Mouse (Mus musculus): ENCODE measurements around the gene Tstd1. TPM values are rescaled to one million over a fixed set of nuclear protein-coding genes. Genes with fewer than 3 reads are reported as not detected.

Tstd1 gene
- total RNA-seq, 2 experiments from 2014 or later = 3.9 to 7.1 TPM

DNA sequence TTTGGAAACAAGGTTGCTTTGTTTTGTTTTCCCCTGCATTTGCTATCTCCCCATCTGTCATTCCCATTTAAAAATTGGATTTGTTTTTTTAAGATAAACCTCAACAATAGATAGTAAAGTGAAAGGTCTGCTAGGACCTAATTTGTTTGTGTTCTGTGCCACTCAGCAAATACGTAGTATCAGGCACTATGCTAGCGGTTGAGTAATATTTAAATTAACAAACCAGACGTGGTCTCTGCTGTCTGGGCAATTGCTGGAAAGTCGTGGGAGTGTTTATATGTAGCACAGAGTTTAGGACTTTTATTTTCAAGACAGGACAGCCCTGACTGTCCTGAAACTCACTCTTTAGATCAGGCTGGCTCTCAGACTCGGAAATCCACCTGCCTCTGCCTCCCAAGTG is 33.9 kb downstream of the Tstd1 start:
- no peak for DNase-seq (ENCODE audit: low spot score in 2 of 2)

DNA sequence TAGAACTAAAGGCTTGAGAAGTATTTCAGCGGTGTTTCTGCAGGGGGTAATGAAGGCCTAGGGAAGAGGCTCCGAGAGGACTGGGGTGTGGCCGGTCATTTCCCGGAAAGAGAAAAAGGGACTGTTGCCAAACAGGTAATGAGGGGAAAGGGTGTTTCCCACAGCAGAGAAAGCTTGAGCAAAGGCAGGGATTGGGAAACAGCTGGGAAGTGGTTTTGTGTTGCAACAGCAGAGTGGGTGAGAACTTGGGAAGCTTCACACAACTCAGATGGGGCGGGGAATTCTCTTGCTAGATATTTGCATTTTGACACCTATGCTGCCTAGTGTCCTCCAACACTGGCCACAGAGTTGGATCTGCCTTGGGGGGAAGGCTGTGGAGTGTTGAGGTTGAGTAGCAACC is 34.3 kb downstream of the Tstd1 start:
- no peak for DNase-seq (ENCODE audit: low spot score in 2 of 2)

DNA sequence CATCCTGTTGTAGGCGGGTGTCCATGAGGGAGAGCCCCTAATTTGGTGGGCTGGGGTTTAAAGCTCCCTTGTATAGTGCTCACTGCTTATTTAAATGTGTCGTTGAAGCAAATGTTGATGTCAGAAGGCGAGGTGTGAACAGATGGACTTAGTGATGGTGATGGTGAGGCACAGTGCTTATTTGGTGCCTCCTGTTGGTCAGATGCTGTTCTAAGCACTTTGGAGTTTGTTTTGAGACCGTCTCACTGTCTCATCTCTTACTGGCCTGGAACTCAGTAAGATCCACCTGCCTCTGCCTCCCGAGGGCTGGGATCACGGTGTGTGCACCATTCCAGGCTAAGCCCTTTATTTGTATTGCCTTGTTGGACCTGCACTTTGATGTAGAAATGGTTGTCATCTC is 36.3 kb downstream of the Tstd1 start:
- DNase-seq (ENCODE audit: low spot score in 2 of 2) = no peak

DNA sequence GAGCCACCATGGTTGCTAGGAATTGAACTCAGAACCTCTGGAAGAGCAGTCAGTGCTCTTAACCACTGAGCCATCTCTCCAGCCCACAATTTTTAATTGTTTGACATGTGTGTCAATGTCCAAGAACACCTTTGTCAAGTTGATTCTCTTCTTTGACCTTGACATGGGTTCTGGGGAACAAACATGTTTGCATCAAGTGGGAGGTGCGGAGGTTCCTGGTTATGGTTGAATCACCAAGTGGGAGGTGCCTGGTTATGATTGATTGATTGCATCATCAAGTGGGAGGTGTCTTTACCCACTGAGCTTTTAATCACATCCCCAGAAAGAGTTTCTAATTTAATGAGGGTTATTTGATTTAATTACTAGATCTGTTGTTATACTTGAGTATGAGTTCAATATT is 38.9 kb downstream of the Tstd1 start:
- no peak for DNase-seq (ENCODE audit: low spot score in 2 of 2)

DNA sequence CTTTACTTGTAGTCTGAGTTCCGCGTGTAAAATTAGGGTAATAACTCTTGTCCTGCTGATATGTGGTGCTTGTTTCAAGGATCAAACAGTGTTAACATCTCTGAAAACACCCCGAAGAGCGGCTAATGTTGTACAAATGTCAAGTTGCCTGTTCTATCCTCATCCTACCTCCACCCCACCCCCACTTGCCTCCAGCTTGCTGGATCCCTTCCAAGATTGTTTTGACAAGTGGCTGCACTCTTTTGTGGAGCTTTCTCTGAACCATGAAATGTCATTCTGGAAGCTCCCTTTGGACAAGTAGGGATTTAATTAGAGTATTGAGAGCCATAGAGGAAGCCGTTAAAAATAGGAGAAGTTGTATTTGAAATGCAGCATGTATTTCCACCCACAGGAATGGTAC is 41.1 kb downstream of the Tstd1 start:
- no peak for DNase-seq (ENCODE audit: low spot score in 2 of 2)

DNA sequence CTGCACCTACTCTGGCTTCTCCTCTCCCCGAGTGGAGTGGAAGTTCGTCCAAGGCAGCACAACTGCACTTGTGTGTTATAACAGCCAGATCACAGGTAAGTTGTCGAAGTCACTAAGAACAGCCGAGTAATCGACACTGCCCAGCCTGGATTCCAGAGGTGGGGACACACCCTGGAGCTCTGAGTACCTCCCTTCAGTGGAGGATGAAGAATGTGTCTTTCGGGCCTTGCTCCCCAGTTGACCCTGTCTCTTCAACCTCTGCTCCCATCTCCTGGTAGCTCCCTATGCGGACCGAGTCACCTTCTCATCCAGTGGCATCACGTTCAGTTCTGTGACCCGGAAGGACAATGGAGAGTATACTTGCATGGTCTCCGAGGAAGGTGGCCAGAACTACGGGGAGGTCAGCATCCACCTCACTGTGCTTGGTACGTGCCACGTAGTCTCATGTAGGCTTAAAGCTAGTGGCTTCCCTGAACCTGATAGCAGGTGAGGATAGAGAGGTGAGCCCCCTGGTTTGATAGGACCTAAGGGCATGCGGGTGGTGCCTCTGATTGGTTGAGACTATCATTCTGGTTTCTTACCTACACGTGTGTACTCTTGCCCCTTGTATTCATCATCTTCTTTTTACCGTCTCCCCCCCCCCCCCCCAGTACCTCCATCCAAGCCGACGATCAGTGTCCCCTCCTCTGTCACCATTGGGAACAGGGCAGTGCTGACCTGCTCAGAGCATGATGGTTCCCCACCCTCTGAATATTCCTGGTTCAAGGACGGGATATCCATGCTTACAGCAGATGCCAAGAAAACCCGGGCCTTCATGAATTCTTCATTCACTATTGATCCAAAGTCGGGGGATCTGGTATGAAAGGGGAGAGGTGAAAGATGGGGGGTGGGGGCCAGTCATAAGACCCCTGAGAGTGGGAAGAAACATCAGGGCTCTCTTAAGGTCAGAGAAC is 42.2 kb downstream of the Tstd1 start:
- DNase-seq (ENCODE audit: low spot score in 2 of 2) = no peak

DNA sequence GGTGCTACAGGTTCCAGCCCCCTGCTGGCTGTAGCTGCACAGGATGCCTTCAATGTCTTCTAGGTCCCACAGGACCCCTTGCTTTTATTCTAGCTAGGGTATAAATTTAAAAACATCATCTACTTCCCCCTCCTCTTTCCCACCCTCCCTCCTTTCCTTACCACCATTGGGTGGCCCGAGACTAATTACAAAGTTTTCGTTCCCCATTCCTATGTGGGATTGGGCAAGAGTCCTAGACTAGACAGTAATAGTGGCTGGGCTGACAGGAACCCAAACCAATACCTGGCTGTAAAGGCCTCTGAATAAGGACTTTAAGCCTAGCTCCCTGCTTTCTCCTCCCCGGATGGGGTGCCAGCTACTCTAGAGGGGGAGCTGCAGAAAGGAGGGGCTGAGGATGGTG is 44.5 kb downstream of the Tstd1 start:
- no peak for DNase-seq (ENCODE audit: low spot score in 2 of 2)

DNA sequence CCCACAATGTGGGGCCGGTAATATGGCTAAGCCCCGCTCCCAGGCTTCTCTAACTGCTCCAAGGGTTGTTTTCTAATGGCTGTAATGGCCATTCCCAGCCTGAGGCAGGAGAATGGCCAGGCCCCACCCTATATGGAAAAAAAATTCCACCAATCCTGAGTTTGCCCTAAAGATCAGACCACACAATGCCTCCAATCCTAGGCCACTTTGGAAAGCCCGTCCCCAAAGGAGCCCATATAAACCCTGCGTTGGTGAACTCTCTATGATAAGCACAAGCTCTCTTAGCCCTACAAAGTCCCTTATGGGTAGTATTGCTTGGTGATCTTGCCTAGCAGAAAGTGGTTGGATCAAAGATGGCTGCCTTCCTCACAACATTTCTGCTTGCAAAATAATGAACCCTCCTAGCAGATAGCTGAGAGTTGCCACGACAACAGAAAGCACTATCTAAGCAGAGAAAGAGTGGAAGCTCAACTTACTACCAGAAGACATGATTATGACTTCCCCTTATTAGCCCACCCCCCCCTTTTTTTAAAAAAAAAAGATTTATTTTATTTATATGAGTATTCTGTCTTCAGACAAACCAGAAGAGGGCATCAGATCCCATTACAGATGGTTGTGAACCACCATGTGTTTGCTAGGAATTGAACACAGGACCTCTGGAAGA is 47.2 kb downstream of the Tstd1 start:
- DNase-seq (ENCODE audit: low spot score in 2 of 2) = no peak

DNA sequence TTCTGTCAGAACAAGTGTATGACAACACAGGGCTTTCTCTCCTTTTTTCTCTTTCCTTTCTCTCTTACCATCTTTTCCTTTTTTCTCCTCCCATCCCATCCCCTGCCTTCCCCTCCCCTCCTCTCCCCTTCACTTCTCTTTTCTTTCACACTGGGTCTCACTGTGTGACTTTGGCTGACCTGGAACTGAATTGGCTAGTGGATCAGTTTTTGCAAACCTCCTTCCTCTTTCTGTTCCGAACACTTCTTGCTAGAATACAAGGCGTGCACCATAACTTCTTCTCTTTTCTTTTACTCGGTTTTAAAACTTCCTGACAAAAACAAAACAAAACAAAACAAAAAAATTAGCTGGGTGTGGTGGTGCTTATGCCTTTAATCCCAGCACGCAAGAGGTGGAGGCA is 47.9 kb downstream of the Tstd1 start:
- no peak for DNase-seq (ENCODE audit: low spot score in 2 of 2)

DNA sequence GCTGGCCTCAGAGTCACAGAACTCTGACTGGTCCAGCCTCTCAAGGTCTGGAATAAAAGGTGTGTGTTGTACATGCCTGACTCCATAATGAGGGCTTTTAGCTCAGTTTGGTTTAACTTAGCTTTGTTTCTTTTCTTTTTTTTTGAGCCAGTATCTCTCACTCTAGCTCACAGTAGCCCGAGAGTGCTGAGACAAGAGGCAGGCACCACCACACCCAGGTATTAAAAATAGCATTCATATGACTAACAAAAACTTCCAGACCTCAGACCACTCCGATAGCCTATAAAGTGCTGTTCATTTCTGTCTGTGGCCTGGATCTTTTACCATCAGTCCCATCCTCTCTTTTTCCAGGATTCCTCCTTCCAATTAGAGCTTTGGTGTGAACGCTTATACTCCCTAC is 51.0 kb downstream of the Tstd1 start:
- no peak for DNase-seq (ENCODE audit: low spot score in 2 of 2)

Other genes with a start within 250 kb of the Tstd1 start
- gene Pcp4l1, start 222.6 kb upstream of the Tstd1 start, total RNA-seq (2021) = 10 to 100 TPM; 47.5 to 47.7 TPM
- under 1 TPM in 1 of 2 experiments, not detected in 1; 0.17 TPM for gene Nr1i3, start 204.9 kb upstream of the Tstd1 start, total RNA-seq (2021)
- 10 to 100 TPM; 71.6 to 77.6 TPM for gene Tomm40l, start 196.4 kb upstream of the Tstd1 start, total RNA-seq (2021)
- 1 to 10 TPM; 2.2 to 3.1 TPM for gene Apoa2, start 193.8 kb upstream of the Tstd1 start, total RNA-seq (2021)
- gene Fcer1g, start 184.5 kb upstream of the Tstd1 start, total RNA-seq (2021) = 10 to 100 TPM; 16.3 to 20.8 TPM
- 10 to 100 TPM; 10.9 to 11.9 TPM for gene Adamts4, start 168.5 kb upstream of the Tstd1 start, total RNA-seq (2021)
- 100 to 1,000 TPM; 270 to 277 TPM for gene Ndufs2, start 167.5 kb upstream of the Tstd1 start, total RNA-seq (2021)
- 10 to 100 TPM; 71.0 to 71.4 TPM for gene B4galt3, start 148.5 kb upstream of the Tstd1 start, total RNA-seq (2021)
- gene Ppox, start 137.7 kb upstream of the Tstd1 start, total RNA-seq (2021) = 10 to 100 TPM; 23.2 to 25.3 TPM
- gene Usp21, start 130.9 kb upstream of the Tstd1 start, total RNA-seq (2021) = 10 to 100 TPM; 60.9 to 61.3 TPM
- 100 to 1,000 TPM in 1 of 2 experiments, 10 to 100 TPM in 1; 99.7 to 108 TPM for gene Ufc1, start 123.8 kb upstream of the Tstd1 start, total RNA-seq (2021)
- 10 to 100 TPM; 40.1 to 40.5 TPM for gene Dedd, start 89.7 kb upstream of the Tstd1 start, total RNA-seq (2021)
- 10 to 100 TPM; 40.9 to 41.5 TPM for gene Nit1, start 73.2 kb upstream of the Tstd1 start, total RNA-seq (2021)
- gene Pfdn2, start 73.2 kb upstream of the Tstd1 start, total RNA-seq (2021) = 100 to 1,000 TPM; 177 to 190 TPM
- gene Klhdc9, start 58.1 kb upstream of the Tstd1 start, total RNA-seq (2021) = 1 to 10 TPM; 6.0 to 6.1 TPM
- 1 to 10 TPM; 6.3 to 6.7 TPM for gene Nectin4, start 48.8 kb upstream of the Tstd1 start, total RNA-seq (2021)
- gene Arhgap30, start 29.9 kb upstream of the Tstd1 start, total RNA-seq (2021) = 1 to 10 TPM; 1.9 TPM
- gene Usf1, start 7.6 kb upstream of the Tstd1 start, total RNA-seq (2021) = 100 to 1,000 TPM; 133 to 142 TPM
- gene F11r, start 18.7 kb downstream of the Tstd1 start, total RNA-seq (2021) = 1 to 10 TPM; 4.4 to 5.6 TPM
- gene Alyref2, start 84.6 kb downstream of the Tstd1 start, total RNA-seq (2021) = 1 to 10 TPM; 6.9 to 7.3 TPM
- not detected for gene Itln1, start 116.4 kb downstream of the Tstd1 start, total RNA-seq (2021)
- gene Cd244a, start 140.3 kb downstream of the Tstd1 start, total RNA-seq (2021) = not detected
- gene Ly9, start 188.5 kb downstream of the Tstd1 start, total RNA-seq (2021) = under 1 TPM; 0.15 to 0.20 TPM
- gene Slamf7, start 234.2 kb downstream of the Tstd1 start, total RNA-seq (2021) = not detected